Mouse (Mus musculus): ENCODE data around the gene Prkag2. TPM values are rescaled to one million over a fixed set of nuclear protein-coding genes. Genes with fewer than 3 reads are reported as not detected.

The Prkag2 gene
- polyA plus RNA-seq, 1 experiment from 2014 or later: 63.1 TPM

DNA sequence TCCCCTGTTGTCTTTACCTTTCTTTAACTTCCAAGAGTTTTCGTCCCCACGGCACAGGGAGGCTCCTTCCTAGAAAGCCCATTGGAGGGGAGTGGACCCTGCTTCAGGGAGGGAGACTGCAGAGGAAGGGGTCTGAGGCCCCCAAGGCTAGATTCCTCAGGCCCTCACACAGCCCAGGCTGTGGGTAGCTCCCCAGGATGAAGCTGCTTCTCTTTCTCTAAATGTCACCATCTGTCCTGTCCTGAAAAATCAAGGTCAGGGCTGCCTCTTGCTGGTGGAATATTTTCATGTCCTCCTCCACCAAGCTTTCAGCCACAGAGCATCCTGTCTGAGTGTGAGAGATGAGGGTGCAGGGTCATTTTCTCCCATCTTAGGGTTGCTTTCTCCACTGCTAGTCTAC, 113.5 kb downstream of the Prkag2 start:
- Histone ChIP-seq H3K4me2 (peak overlapping the region; percentile 41), H3K27ac (peak overlapping the region; percentile 89; the same call in 1 of the 2 replicates), H3K27me3 (no peaks in the 10 kb centered on the region), H3K9ac (peak overlapping the region; percentile 53), H3K36me3 (ENCODE audit: poor library complexity, severe bottlenecking) (no peaks in the 10 kb centered on the region), H3K4me3 (0 out of 2 replicates have a peak overlapping the region, but pooled peaks have one; percentile 19), H3K4me1 (peaks cover 22% of the 10 kb centered on the region), H3K9me3 (replicated peaks) (no peaks in the 10 kb centered on the region)
- WGBS: 13% methylated on average over 2 of the region's 2 CpGs
- ATAC-seq: no peak

DNA sequence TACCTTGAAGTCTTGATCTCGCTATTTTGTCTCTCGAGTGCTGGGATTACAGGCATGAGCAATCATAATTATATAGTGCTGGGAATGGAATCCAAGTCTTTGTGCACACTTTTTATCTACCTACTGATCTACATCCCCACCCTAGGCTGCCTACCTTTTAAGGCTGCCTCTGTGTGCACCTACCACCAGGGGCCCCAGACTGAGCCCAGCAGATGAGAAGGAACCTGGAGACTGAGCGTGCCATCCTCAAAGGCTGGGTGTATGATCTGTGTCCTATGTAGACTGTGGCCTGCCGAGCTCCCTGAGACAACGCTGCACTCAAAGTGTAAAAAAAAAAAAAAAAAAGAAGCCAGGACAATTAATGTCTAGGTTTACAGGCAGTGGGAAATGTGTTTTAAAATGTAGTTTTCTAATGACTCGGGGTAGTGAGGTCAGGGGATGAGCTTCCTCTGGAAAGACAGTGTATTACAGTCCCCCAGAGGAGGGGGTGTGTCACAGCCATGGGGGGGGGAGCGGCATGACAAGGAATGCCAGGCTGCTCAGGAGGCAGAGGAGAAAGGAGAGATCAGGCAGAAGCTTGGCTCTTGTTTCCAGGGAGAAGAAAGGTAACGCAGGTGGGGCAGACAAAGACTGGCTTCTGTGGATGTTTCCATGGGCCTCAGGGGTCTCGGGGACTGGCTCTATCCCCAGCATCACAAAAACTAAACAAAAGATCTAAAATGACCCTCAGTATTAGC, 114.1 kb downstream of the Prkag2 start:
- H3K36me3 ChIP-seq (ENCODE audit: poor library complexity, severe bottlenecking): no peaks in the 10 kb centered on the region
- WGBS: 45% methylated on average over 9 of the region's 9 CpGs
- peak overlapping the region; percentile 89 for H3K27ac ChIP-seq
- ATAC-seq: peak; percentile 36
- peak overlapping the region; percentile 41 for H3K4me2 ChIP-seq
- peak overlapping the region; percentile 19 for H3K4me3 ChIP-seq
- peak overlapping the region; percentile 53 for H3K9ac ChIP-seq
- H3K9me3 ChIP-seq (replicated peaks): no peaks in the 10 kb centered on the region
- H3K27me3 ChIP-seq: no peaks in the 10 kb centered on the region
- H3K4me1 ChIP-seq: peaks cover 22% of the 10 kb centered on the region

DNA sequence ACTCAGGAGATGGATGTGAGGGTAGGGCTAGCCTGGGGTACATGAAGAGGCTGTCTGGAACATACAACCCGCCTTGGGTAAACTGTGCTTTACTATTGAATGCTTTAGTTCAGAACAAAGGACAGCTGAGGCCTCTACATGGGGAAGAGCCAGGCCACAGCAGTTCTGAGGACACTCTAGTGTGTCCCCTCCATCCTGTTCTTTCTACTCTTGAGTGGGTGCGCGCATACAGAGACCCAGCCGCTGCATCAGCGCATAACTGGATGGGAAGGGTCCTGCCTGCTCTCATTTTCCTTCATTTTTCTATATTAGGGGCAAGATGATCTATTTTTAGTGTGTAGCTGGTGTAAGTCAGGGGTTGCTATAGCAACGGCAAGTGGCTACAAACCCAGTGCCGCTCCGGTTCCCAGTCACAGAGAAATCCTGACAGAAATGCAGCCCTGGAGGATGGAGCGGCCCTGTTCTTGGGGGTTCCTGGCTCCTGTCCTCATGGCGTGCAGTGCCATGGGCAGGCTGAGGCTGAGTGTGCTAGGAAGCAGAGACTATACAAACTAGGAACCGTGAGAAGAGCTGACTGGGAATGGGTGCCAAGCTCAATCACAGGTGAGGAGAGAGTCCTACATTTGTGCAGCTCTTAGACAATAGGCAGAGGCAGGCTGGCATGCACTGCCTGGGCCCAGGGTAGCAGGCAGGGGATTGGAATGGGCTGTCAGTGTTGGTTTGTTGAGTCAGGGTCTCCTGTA, 114.8 kb downstream of the Prkag2 start:
- Histone ChIP-seq H3K9ac (peak overlapping the region; percentile 24; the same call in 1 of the 2 replicates), H3K4me3 (peak overlapping the region; percentile 19), H3K4me2 (peak overlapping the region; percentile 41), H3K9me3 (replicated peaks) (no peaks in the 10 kb centered on the region), H3K27me3 (no peaks in the 10 kb centered on the region), H3K36me3 (ENCODE audit: poor library complexity, severe bottlenecking) (no peaks in the 10 kb centered on the region), H3K27ac (peak overlapping the region; percentile 89), H3K4me1 (peaks cover 22% of the 10 kb centered on the region)
- 59% methylated on average over 11 of the region's 11 CpGs for WGBS
- ATAC-seq: peak; percentile 84

DNA sequence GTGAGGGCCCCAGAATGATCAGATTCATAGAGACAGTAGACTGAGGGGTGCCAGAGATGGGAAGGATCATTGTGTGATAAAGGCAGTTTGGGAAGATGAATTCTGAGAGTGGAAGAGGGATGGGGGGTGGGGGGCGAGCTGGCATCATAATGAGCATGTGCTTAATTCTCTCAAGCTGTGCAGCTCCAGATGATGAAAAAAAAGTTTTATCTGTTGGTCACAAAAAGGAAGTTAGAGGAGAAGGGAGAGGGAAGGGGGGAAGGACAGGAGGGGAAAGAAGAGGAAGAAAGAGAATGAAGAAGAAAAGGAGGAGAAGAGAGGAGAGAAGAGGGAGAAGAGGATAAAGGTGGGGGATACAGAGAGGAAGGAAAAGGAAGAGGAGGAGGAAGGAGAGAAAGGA, 116.3 kb downstream of the Prkag2 start:
- no peak overlapping the region for H3K4me3 ChIP-seq
- no peak for ATAC-seq
- H3K4me1 ChIP-seq: peaks cover 22% of the 10 kb centered on the region
- WGBS: 67% methylated on average over 1 of the region's 1 CpGs
- no peaks in the 10 kb centered on the region for H3K27me3 ChIP-seq
- no peaks in the 10 kb centered on the region for H3K36me3 ChIP-seq (ENCODE audit: poor library complexity, severe bottlenecking)
- no peak overlapping the region for H3K27ac ChIP-seq
- no peaks in the 10 kb centered on the region for H3K9me3 ChIP-seq (replicated peaks)
- no peak overlapping the region for H3K9ac ChIP-seq
- H3K4me2 ChIP-seq: no peak overlapping the region

DNA sequence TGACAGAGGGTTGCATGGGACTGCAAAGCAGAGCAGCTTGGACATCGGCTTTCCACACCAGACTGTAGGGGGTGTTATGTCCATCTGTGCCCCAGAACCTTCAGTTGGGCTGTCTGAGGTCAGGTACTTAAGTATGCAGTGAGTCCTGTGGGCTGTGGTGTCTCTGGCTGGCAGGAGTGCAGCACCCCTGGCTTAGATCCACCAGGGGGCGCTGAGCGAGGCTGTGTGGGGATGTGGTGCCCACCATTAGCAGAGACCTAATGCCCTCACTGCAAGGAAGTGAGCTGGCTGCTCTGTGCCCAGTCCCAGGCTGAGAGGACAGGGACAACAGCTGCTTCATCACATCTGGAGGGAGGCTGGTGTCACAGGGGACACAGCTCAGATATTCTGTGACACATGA, 116.9 kb downstream of the Prkag2 start:
- no peaks in the 10 kb centered on the region for H3K9me3 ChIP-seq (replicated peaks)
- H3K27me3 ChIP-seq: no peaks in the 10 kb centered on the region
- ATAC-seq: peak; percentile 14; the same call in 1 of the 2 replicates
- H3K4me3 ChIP-seq: no peak overlapping the region
- H3K4me1 ChIP-seq: peaks cover 22% of the 10 kb centered on the region
- H3K36me3 ChIP-seq (ENCODE audit: poor library complexity, severe bottlenecking): no peaks in the 10 kb centered on the region
- H3K27ac ChIP-seq: no peak overlapping the region
- WGBS: 17% methylated on average over 3 of the region's 3 CpGs
- no peak overlapping the region for H3K9ac ChIP-seq
- H3K4me2 ChIP-seq: no peak overlapping the region

DNA sequence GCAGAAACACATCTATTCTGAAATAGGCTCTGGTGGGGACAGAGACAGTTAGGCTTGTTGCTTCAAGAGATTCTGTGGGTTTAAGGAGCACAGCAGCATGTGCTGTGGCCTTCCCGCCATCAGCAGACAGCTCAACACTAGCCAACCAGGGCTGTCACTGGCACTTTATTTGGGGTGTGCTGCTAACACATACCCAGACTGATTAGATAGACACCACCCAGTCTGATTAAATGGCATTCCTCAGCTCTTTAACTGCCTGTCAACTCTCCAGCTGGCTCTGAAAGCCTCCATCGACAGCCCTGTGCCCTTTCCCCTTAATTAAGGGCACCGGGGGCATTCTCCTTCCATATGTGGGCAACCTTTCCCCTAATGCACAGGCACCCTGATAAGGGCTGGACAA, 118.2 kb downstream of the Prkag2 start:
- no peaks in the 10 kb centered on the region for H3K36me3 ChIP-seq (ENCODE audit: poor library complexity, severe bottlenecking)
- WGBS: 68% methylated on average over 3 of the region's 3 CpGs

DNA sequence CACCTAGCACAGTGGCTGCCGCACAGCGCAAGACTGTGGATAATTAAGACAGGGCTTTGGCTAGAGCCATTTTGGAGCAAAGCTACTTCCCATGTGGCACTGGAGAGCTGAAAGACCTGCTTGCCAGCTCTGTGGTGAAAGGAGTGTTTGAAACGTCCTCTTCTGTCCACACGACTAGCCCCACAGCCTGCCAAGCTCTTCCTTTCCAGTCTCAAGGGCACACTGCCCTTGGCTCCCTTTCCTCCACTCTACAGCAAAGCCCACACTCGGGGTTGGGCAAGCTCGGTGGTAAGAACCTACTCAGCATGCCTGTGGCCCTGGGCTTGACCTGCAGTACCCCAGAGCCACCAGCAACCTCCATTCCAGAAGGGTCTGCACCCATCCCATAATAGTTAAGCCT, 118.7 kb downstream of the Prkag2 start:
- H3K4me2 ChIP-seq: no peak overlapping the region
- no peaks in the 10 kb centered on the region for H3K9me3 ChIP-seq (replicated peaks)
- H3K4me3 ChIP-seq: no peak overlapping the region
- H3K36me3 ChIP-seq (ENCODE audit: poor library complexity, severe bottlenecking): no peaks in the 10 kb centered on the region
- no peak overlapping the region for H3K27ac ChIP-seq
- H3K4me1 ChIP-seq: peaks cover 22% of the 10 kb centered on the region
- no peak overlapping the region for H3K9ac ChIP-seq
- ATAC-seq: no peak
- 73% methylated on average over 6 of the region's 6 CpGs for WGBS
- no peaks in the 10 kb centered on the region for H3K27me3 ChIP-seq

More for the DNA sequence above, 118.2 kb downstream of the Prkag2 start:
- Histone ChIP-seq H3K4me2 (no peak overlapping the region), H3K27me3 (no peaks in the 10 kb centered on the region), H3K9ac (no peak overlapping the region), H3K4me1 (peaks cover 22% of the 10 kb centered on the region), H3K9me3 (replicated peaks) (no peaks in the 10 kb centered on the region), H3K27ac (no peak overlapping the region), H3K4me3 (no peak overlapping the region)
- ATAC-seq: no peak

DNA sequence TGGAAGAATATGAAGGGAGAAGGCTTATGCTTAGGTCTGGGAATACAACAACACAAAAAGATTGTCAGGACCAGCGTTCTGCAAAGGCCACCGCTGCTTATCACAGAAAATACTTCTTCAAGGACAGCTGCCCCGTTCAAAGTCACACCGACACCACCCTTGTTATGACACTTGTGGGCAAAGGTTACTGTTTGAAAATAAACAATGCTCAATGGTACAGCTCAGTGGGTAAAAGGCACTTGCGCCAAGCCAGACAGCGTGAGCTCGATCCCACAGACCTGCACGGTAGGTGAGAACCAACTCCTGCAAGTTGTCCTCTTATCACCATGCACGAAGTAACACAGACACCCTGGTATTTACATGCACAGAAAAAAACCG, 120.5 kb downstream of the Prkag2 start:
- no peak for ATAC-seq

DNA sequence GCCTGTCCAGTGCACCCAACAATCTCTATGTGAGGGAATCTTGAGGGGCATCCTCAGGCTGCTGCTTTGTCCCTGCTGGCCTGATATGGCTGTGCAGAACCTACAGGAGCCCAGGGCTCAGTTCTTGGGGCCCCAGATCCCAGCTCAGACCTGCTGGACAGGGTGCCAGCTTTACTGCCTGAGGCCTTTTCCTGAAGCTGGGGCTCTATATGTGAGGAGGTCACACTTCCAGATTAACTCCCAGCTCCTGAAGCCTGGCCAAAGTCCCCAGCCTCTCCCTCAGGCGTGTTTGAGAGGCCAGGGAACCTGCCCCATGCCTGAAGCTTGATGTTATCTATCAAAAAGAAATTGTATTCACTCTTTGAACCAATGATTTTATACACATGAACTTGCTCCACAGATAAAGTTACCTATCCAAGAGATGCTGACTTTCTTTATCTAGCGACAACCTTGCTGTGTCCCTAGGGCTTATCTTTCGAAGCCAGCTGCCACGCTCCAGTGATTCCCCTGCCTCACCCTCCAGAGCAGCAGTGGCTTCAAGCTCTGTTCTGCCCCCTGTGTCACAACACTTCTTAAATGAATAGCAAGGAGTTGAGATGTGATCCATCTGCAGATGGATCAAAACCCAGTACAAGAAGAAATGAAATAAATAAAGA, 121.0 kb downstream of the Prkag2 start:
- Histone ChIP-seq H3K27me3 (no peaks in the 10 kb centered on the region), H3K4me3 (no peak overlapping the region), H3K27ac (no peak overlapping the region), H3K9ac (no peak overlapping the region), H3K4me2 (no peak overlapping the region), H3K36me3 (ENCODE audit: poor library complexity, severe bottlenecking) (no peaks in the 10 kb centered on the region), H3K9me3 (replicated peaks) (no peaks in the 10 kb centered on the region), H3K4me1 (0 out of 2 replicates have a peak, but pooled peaks cover 4% of the 10 kb centered on the region)
- no peak for ATAC-seq
- WGBS: 38% methylated on average over 4 of the region's 4 CpGs

More for the DNA sequence above, 120.5 kb downstream of the Prkag2 start:
- no peak overlapping the region for H3K27ac ChIP-seq
- no peaks in the 10 kb centered on the region for H3K9me3 ChIP-seq (replicated peaks)
- 0 out of 2 replicates have a peak, but pooled peaks cover 4% of the 10 kb centered on the region for H3K4me1 ChIP-seq
- no peak overlapping the region for H3K9ac ChIP-seq
- no peaks in the 10 kb centered on the region for H3K36me3 ChIP-seq (ENCODE audit: poor library complexity, severe bottlenecking)
- H3K4me3 ChIP-seq: no peak overlapping the region
- no peaks in the 10 kb centered on the region for H3K27me3 ChIP-seq
- no peak overlapping the region for H3K4me2 ChIP-seq
- 82% methylated on average over 10 of the region's 10 CpGs for WGBS

DNA sequence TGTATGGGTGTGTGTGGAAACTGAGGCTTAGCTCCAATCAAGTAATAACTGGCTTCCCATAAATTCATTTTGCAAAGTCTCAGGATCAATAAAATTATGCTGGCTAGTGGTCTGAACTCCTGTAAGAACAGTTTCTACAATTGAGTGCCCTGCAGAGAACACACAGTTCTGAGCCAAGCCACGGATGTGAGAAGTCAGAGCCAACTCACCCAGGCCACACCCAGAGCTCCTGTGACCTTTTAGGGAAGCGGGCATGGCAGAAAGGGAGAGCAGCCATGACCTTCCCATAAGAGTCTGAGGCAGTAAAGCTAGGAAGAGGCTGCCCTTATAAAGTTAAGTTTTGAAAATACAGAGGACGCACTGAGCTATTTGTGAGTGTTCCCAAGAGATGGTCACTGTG, 123.5 kb downstream of the Prkag2 start:
- Histone ChIP-seq H3K9me3 (replicated peaks) (no peaks in the 10 kb centered on the region), H3K27me3 (no peaks in the 10 kb centered on the region), H3K4me3 (no peak overlapping the region), H3K9ac (no peak overlapping the region), H3K4me2 (no peak overlapping the region), H3K27ac (no peak overlapping the region), H3K36me3 (ENCODE audit: poor library complexity, severe bottlenecking) (no peaks in the 10 kb centered on the region), H3K4me1 (no peaks in the 10 kb centered on the region)
- WGBS: 75% methylated on average over 3 of the region's 3 CpGs
- no peak for ATAC-seq

DNA sequence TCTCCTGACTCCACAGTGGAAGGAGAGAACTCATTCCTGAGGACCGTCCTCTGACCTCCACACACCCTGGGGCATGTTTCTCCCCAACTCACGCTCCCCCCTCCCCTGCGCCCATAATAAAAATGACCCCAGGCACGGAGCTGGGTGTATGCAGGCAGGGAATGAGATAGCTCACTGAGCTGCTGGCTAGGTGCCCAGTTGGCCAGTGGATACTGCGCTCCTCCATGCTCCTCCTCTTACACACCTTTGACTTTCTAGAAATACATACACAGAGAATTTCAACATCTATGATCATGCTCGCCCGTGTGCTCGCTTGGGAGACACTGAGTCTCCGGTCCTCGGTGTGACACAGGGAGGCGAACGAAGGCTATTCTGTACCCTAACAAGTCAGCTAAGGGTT, 124.2 kb downstream of the Prkag2 start:
- 55% methylated on average over 12 of the region's 12 CpGs for WGBS
- no peak overlapping the region for H3K4me2 ChIP-seq

DNA sequence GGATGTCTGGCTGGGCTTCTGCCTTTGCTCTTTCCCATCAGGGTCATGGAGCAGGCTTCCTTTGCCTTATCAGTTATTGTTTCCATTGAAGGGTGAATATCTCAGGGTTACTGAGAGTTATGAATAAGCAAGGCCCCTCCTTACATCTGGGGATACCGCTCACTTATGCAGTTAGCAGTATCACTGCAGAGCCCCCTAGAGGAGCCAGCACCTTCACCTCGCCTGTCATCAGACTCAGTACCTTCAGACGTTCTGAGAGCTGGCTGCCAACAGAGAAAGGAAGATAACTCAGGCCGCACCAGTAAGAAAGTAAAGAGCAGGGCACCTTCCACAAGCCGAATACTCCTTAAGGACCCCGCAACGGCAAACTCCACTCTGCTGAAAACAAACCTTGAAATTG, 125.3 kb downstream of the Prkag2 start:
- WGBS: 71% methylated on average over 7 of the region's 7 CpGs
- no peaks in the 10 kb centered on the region for H3K36me3 ChIP-seq (ENCODE audit: poor library complexity, severe bottlenecking)
- no peak for ATAC-seq

More for the DNA sequence above, 124.2 kb downstream of the Prkag2 start:
- H3K27me3 ChIP-seq: no peaks in the 10 kb centered on the region
- H3K4me1 ChIP-seq: no peaks in the 10 kb centered on the region
- ATAC-seq: no peak
- no peaks in the 10 kb centered on the region for H3K9me3 ChIP-seq (replicated peaks)
- no peaks in the 10 kb centered on the region for H3K36me3 ChIP-seq (ENCODE audit: poor library complexity, severe bottlenecking)
- H3K4me3 ChIP-seq: no peak overlapping the region
- H3K27ac ChIP-seq: no peak overlapping the region
- no peak overlapping the region for H3K9ac ChIP-seq

More for the DNA sequence above, 125.3 kb downstream of the Prkag2 start:
- no peak overlapping the region for H3K4me2 ChIP-seq
- no peak overlapping the region for H3K9ac ChIP-seq
- no peak overlapping the region for H3K27ac ChIP-seq
- no peaks in the 10 kb centered on the region for H3K4me1 ChIP-seq
- H3K4me3 ChIP-seq: no peak overlapping the region
- no peaks in the 10 kb centered on the region for H3K27me3 ChIP-seq
- H3K9me3 ChIP-seq (replicated peaks): no peaks in the 10 kb centered on the region

Data from forebrain, embryonic 13.5 days (tissue).